Mouse (Mus musculus) neural tube, embryonic 15.5 days (tissue): ENCODE results near the gene N4bp1. TPM values are rescaled to one million over a fixed set of nuclear protein-coding genes. Genes with fewer than 3 reads are reported as not detected.

Source experiments
- ATAC-seq: fragments of 200-750 bp; cut with Nextera tagmentation; 2 replicates; pipeline ENCODE4 v1.8.0; 2017; ENCODE audit warnings: mild to moderate bottlenecking, moderate TSS enrichment, moderate library complexity; ENCODE audit not compliant: low FRiP score
- H3K27ac ChIP-seq: fragments of 300-500 bp; sonication (generic); replicated peaks from 2 replicates; pipeline ENCODE4 v1.5.1; 2015; ENCODE audit warnings: mild to moderate bottlenecking, inconsistent platforms
- H3K27me3 ChIP-seq: fragments of 300-500 bp; sonication (generic); replicated peaks from 2 replicates; pipeline ENCODE4 v1.6.1; 2015; ENCODE audit warnings: inconsistent platforms
- H3K36me3 ChIP-seq: fragments of 300-500 bp; sonication (generic); 2 replicates; pipeline ENCODE4 v1.6.1; 2015; ENCODE audit warnings: inconsistent platforms
- H3K4me1 ChIP-seq: fragments of 300-500 bp; sonication (generic); 2 replicates; pipeline ENCODE4 v1.6.1; 2015; ENCODE audit warnings: inconsistent platforms
- H3K4me2 ChIP-seq: fragments of 300-500 bp; sonication (generic); 2 replicates; pipeline ENCODE4 v1.6.1; 2015; ENCODE audit warnings: inconsistent platforms, mild to moderate bottlenecking, moderate library complexity
- H3K4me3 ChIP-seq: fragments of 300-500 bp; sonication (generic); replicated peaks from 2 replicates; pipeline ENCODE4 v1.5.1; 2015; ENCODE audit warnings: mild to moderate bottlenecking, inconsistent platforms
- H3K9ac ChIP-seq: fragments of 300-500 bp; sonication (generic); replicated peaks from 2 replicates; pipeline ENCODE4 v1.6.1; 2015; ENCODE audit warnings: mild to moderate bottlenecking, inconsistent platforms
- H3K9me3 ChIP-seq: fragments of 300-500 bp; sonication (generic); replicated peaks from 2 replicates; pipeline ENCODE4 v1.6.1; 2016; ENCODE audit warnings: inconsistent platforms
- WGBS: fragments of 180-500 bp; shearing (Covaris S2); methylation state at CpG from one replicate; pipeline ENCODE4 v1.1.7; 2015; ENCODE audit warnings: mixed read lengths; 5-methylcytosine and 5-hydroxymethylcytosine counted together
- polyA plus RNA-seq: library from polyadenylated mRNA; unstranded; fragments of >200 nt; fragmentation: Nextera tagmentation; extraction: Ambion mirVana; gene quantifications from 2 replicates; pipeline ENCODE4 v1.2.1, GENCODE M21; 2015

Gene N4bp1
- polyA plus RNA-seq, 1 experiment from 2014 or later, result 8.7 TPM

GRCm38 (mm10) chr8:86895390-86895789, 10.3 kb upstream of the N4bp1 start:
- ATAC-seq, result no peak
- Histone ChIP-seq H3K9me3 (no peaks in the 10 kb centered on the region), H3K4me1 (no peaks in the 10 kb centered on the region), H3K27ac (no peak overlapping the region), H3K36me3 (no peaks in the 10 kb centered on the region), H3K4me2 (no peak overlapping the region), H3K4me3 (no peak overlapping the region), H3K9ac (no peak overlapping the region), H3K27me3 (no peaks in the 10 kb centered on the region)
- 91% methylated on average over 4 of the region's 4 CpGs for WGBS

GRCm38 (mm10) chr8:86894194-86894761, 9.2 kb upstream of the N4bp1 start:
- ATAC-seq, result no peak
- H3K4me2 ChIP-seq, result no peak overlapping the region
- WGBS, result 85% methylated on average over 6 of the region's 6 CpGs
- no peaks in the 10 kb centered on the region for H3K27me3 ChIP-seq
- H3K36me3 ChIP-seq, result no peaks in the 10 kb centered on the region
- no peak overlapping the region for H3K4me3 ChIP-seq
- no peak overlapping the region for H3K9ac ChIP-seq
- no peaks in the 10 kb centered on the region for H3K9me3 ChIP-seq
- H3K4me1 ChIP-seq, result no peaks in the 10 kb centered on the region
- H3K27ac ChIP-seq, result no peak overlapping the region

GRCm38 (mm10) chr8:86893554-86893953, 8.5 kb upstream of the N4bp1 start:
- WGBS, result 93% methylated on average over 4 of the region's 4 CpGs
- no peaks in the 10 kb centered on the region for H3K36me3 ChIP-seq
- no peak for ATAC-seq

GRCm38 (mm10) chr8:86891533-86891932, 6.5 kb upstream of the N4bp1 start:
- Histone ChIP-seq H3K4me3 (no peak overlapping the region), H3K4me1 (no peaks in the 10 kb centered on the region), H3K4me2 (no peak overlapping the region), H3K36me3 (no peaks in the 10 kb centered on the region), H3K9me3 (no peaks in the 10 kb centered on the region), H3K9ac (no peak overlapping the region), H3K27ac (no peak overlapping the region), H3K27me3 (no peaks in the 10 kb centered on the region)
- WGBS, result 89% methylated on average over 1 of the region's 1 CpGs
- ATAC-seq, result no peak

More at GRCm38 (mm10) chr8:86893554-86893953, 8.5 kb upstream of the N4bp1 start:
- Histone ChIP-seq H3K4me3 (no peak overlapping the region), H3K27me3 (no peaks in the 10 kb centered on the region), H3K4me2 (no peak overlapping the region), H3K9me3 (no peaks in the 10 kb centered on the region), H3K9ac (no peak overlapping the region), H3K4me1 (no peaks in the 10 kb centered on the region), H3K27ac (no peak overlapping the region)

GRCm38 (mm10) chr8:86888058-86888939, 3.2 kb upstream of the N4bp1 start:
- Histone ChIP-seq H3K4me2 (no peak overlapping the region), H3K27me3 (no peaks in the 10 kb centered on the region), H3K27ac (no peak overlapping the region), H3K9me3 (no peaks in the 10 kb centered on the region), H3K4me1 (peaks cover 7% of the 10 kb centered on the region), H3K4me3 (no peak overlapping the region), H3K9ac (no peak overlapping the region), H3K36me3 (no peaks in the 10 kb centered on the region)
- 67% methylated on average over 11 of the region's 11 CpGs for WGBS
- ATAC-seq, result no peak

- Histone ChIP-seq H3K36me3 (no peaks in the 10 kb centered on the region), H3K27ac (peak overlapping the region; percentile 96), H3K4me1 (peaks cover 30% of the 10 kb centered on the region), H3K4me2 (peak overlapping the region; percentile 85), H3K9me3 (no peaks in the 10 kb centered on the region), H3K9ac (peak overlapping the region; percentile 94), H3K4me3 (peak overlapping the region; percentile 89), H3K27me3 (no peaks in the 10 kb centered on the region)
- no peak for ATAC-seq
- 1% methylated on average over 16 of the region's 16 CpGs for WGBS
Measured at GRCm38 (mm10) chr8:86884067-86884466, 991 bp downstream of the N4bp1 start.

GRCm38 (mm10) chr8:86882568-86883478, 2.2 kb downstream of the N4bp1 start:
- Histone ChIP-seq H3K27ac (no peak overlapping the region), H3K4me3 (peak overlapping the region; percentile 89), H3K27me3 (no peaks in the 10 kb centered on the region), H3K4me1 (peaks cover 33% of the 10 kb centered on the region), H3K9me3 (no peaks in the 10 kb centered on the region), H3K36me3 (no peaks in the 10 kb centered on the region), H3K9ac (0 out of 2 replicates have a peak overlapping the region, but pooled peaks have one; percentile 94), H3K4me2 (peak overlapping the region; percentile 85)
- no peak for ATAC-seq
- WGBS, result 74% methylated on average over 11 of the region's 11 CpGs

- no peaks in the 10 kb centered on the region for H3K27me3 ChIP-seq
- H3K36me3 ChIP-seq, result no peaks in the 10 kb centered on the region
- 0 out of 2 replicates have a peak overlapping the region, but pooled peaks have one; percentile 17 for H3K4me2 ChIP-seq
- no peak overlapping the region for H3K4me3 ChIP-seq
- ATAC-seq, result no peak
- no peak overlapping the region for H3K9ac ChIP-seq
- H3K4me1 ChIP-seq, result peaks cover 33% of the 10 kb centered on the region
- no peaks in the 10 kb centered on the region for H3K9me3 ChIP-seq
- no peak overlapping the region for H3K27ac ChIP-seq
- WGBS, result 73% methylated on average over 9 of the region's 9 CpGs
Measured at GRCm38 (mm10) chr8:86881951-86882350, 3.1 kb downstream of the N4bp1 start.

- 86% methylated on average over 11 of the region's 11 CpGs for WGBS
- no peak for ATAC-seq
- no peaks in the 10 kb centered on the region for H3K36me3 ChIP-seq
Measured at GRCm38 (mm10) chr8:86881068-86881609, 3.9 kb downstream of the N4bp1 start.

GRCm38 (mm10) chr8:86876831-86877230, 8.2 kb downstream of the N4bp1 start:
- no peak overlapping the region for H3K27ac ChIP-seq
- no peaks in the 10 kb centered on the region for H3K9me3 ChIP-seq
- H3K27me3 ChIP-seq, result no peaks in the 10 kb centered on the region
- H3K36me3 ChIP-seq, result no peaks in the 10 kb centered on the region
- H3K4me2 ChIP-seq, result no peak overlapping the region
- H3K4me1 ChIP-seq, result peaks cover 44% of the 10 kb centered on the region
- no peak overlapping the region for H3K9ac ChIP-seq
- H3K4me3 ChIP-seq, result no peak overlapping the region
- WGBS, result 96% methylated on average over 2 of the region's 2 CpGs
- no peak for ATAC-seq

More at GRCm38 (mm10) chr8:86881068-86881609, 3.9 kb downstream of the N4bp1 start:
- no peak overlapping the region for H3K9ac ChIP-seq
- no peak overlapping the region for H3K4me2 ChIP-seq
- H3K4me1 ChIP-seq, result peaks cover 37% of the 10 kb centered on the region
- no peak overlapping the region for H3K4me3 ChIP-seq
- no peak overlapping the region for H3K27ac ChIP-seq
- no peaks in the 10 kb centered on the region for H3K9me3 ChIP-seq
- H3K27me3 ChIP-seq, result no peaks in the 10 kb centered on the region

GRCm38 (mm10) chr8:86874055-86874454, 11.0 kb downstream of the N4bp1 start:
- ATAC-seq, result no peak
- Histone ChIP-seq H3K36me3 (no peaks in the 10 kb centered on the region), H3K4me1 (peaks cover 42% of the 10 kb centered on the region), H3K4me2 (no peak overlapping the region), H3K9me3 (no peaks in the 10 kb centered on the region), H3K27me3 (no peaks in the 10 kb centered on the region), H3K27ac (0 out of 2 replicates have a peak overlapping the region, but pooled peaks have one; percentile 52), H3K4me3 (no peak overlapping the region), H3K9ac (no peak overlapping the region)
- 92% methylated on average over 2 of the region's 2 CpGs for WGBS
